Mouse (Mus musculus) midbrain, embryonic 11.5 days (tissue): ENCODE measurements around the gene Cdc34b. TPM values are rescaled to one million over a fixed set of nuclear protein-coding genes. Genes with fewer than 3 reads are reported as not detected.
"Not testable (repeated sequence)": the region's sequence is repeated elsewhere in the genome, so short reads cannot be mapped to it uniquely, and the experiment has no call there.

Source experiments
- ATAC-seq: fragments of 200-750 bp; cut with Nextera tagmentation; 2 replicates; pipeline ENCODE4 v1.8.0; 2017; ENCODE audit warnings: moderate TSS enrichment, moderate library complexity; ENCODE audit not compliant: low FRiP score
- DNase-seq: peaks from one replicate; pipeline ENCODE4 v3.0.0; 2015; ENCODE audit warnings: low spot score; ENCODE audit errors: missing footprints
- H3K27ac ChIP-seq: fragments of 300-500 bp; sonication (generic); 2 replicates; pipeline ENCODE4 v1.5.1; 2014; ENCODE audit warnings: low read depth, low read length
- H3K27me3 ChIP-seq: fragments of 300-500 bp; sonication (generic); 2 replicates; pipeline ENCODE4 v1.6.1; 2014; ENCODE audit warnings: mild to moderate bottlenecking, low read length, moderate library complexity, mixed read lengths; ENCODE audit not compliant: control insufficient read depth, insufficient read depth
- H3K36me3 ChIP-seq: fragments of 300-500 bp; sonication (generic); 2 replicates; pipeline ENCODE4 v1.6.1; 2014; ENCODE audit warnings: mild to moderate bottlenecking, low read length, moderate library complexity, mixed read lengths; ENCODE audit not compliant: control insufficient read depth, insufficient read depth
- H3K4me1 ChIP-seq: fragments of 300-500 bp; sonication (generic); 2 replicates; pipeline ENCODE4 v1.6.1; 2014; ENCODE audit warnings: low read length; ENCODE audit not compliant: control insufficient read depth, insufficient read depth
- H3K4me2 ChIP-seq: fragments of 300-500 bp; sonication (generic); 2 replicates; pipeline ENCODE4 v1.6.1; 2014; ENCODE audit warnings: mild to moderate bottlenecking, moderate library complexity
- H3K4me3 ChIP-seq: fragments of 300-500 bp; sonication (generic); 2 replicates; pipeline ENCODE4 v1.5.1; 2014; ENCODE audit warnings: low read depth, low read length
- H3K9ac ChIP-seq: fragments of 300-500 bp; sonication (generic); 2 replicates; pipeline ENCODE4 v1.6.1; 2014; ENCODE audit warnings: low read length
- H3K9me3 ChIP-seq: fragments of 300-500 bp; sonication (generic); 2 replicates; pipeline ENCODE4 v1.6.1; 2016; ENCODE audit warnings: low read length; ENCODE audit not compliant: control insufficient read depth
- WGBS: fragments of 180-500 bp; shearing (Covaris S2); extraction: QIAGEN DNeasy Blood & Tissue Kit; methylation state at CpG from one replicate; pipeline ENCODE4 v1.1.7; 2014; 5-methylcytosine and 5-hydroxymethylcytosine counted together
- polyA plus RNA-seq: library from polyadenylated mRNA; unstranded; fragments of >200 nt; fragmentation: Nextera tagmentation; extraction: Ambion mirVana; gene quantifications from 2 replicates; pipeline ENCODE4 v1.2.1, GENCODE M21; 2014

The Cdc34b gene
- polyA plus RNA-seq, result 0.22 TPM in 1 of 2 replicates, not detected in the other

DNA sequence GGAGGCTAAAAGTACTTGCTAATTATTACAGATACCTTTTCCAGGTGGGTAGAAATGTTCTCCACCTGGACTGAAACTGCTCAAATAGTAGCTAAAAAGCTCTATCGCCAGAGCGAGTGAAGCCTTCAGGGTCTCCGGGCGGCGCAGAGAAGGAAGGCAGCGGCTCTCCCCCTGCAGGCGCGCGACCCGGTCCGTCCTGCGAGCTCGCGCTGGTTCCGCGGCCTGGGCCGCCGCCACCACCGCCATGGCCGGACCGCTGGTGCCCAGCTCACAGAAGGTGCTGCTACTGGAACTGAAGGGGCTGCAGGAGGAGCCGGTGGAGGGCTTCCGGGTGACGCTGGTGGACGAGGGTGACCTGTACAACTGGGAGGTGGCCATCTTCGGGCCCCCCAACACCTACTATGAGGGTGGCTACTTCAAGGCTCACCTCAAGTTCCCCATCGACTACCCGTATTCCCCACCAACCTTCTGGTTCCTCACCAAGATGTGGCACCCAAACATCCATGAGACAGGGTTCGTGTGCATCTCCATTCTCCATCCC, at the start of gene Cdc34b:
Gene Cdc34b (plus strand): TSS at position 51 of the 541 bp plus-strand sequence.
- WGBS, result 82% methylated on average over 29 of the region's 29 CpGs
- DNase-seq (no peak), ATAC-seq (no peak)
- H3K36me3 ChIP-seq, result no peaks in the 10 kb centered on the region
- no peak within 1 kb of the TSS for H3K4me2 ChIP-seq
- H3K4me1 ChIP-seq, result no peaks in the 10 kb centered on the region
- H3K27ac ChIP-seq, result no peak within 1 kb of the TSS
- H3K27me3 ChIP-seq, result no peaks in the 10 kb centered on the region
- no peak within 1 kb of the TSS for H3K4me3 ChIP-seq
- H3K9me3 ChIP-seq, result no peaks in the 10 kb centered on the region
- H3K9ac ChIP-seq, result no peak within 1 kb of the TSS

DNA sequence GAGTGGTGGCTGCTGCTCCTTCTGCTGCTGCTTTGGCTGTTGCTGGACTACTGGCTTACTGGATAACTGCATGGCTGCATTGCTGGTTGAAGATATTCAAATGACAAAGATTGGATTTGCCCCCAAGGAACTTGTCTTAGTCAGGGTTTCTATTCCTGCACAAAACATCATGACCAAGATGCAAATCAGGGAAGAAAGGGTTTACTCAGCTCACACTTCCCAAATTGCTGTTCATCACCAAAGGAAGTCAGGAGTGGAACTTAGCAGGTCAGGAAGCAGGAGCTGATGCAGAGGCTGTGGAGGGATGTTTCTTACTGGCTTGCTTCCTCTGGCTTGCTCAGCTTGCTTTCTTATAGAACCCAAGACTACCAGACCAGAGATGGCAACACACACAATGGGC, 49.1 kb upstream of the Cdc34b start:
- ATAC-seq, H3K4me2 ChIP-seq, H3K4me1 ChIP-seq, DNase-seq, H3K4me3 ChIP-seq, H3K27me3 ChIP-seq, H3K9me3 ChIP-seq, H3K9ac ChIP-seq, H3K27ac ChIP-seq, H3K36me3 ChIP-seq: not testable (repeated sequence)

DNA sequence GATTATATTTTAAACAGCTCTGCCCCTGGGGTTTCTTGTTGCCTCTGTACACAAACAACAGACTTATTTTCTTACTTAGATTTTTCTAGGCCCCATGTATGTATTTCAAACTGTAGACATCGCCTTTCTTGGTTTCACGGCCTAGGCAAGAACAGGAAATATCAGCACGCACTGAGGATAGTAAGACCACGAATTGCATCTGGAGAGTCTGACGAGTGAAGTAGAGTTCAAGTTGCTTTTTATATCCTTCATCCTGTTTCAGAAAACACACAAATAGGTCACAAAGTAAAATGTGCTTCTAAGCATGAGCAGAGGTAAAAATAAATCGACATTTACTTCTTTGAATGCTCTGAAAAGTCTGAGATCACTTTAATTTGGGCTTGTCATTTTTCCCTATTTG, 46.1 kb upstream of the Cdc34b start:
- no peaks in the 10 kb centered on the region for H3K36me3 ChIP-seq
- H3K4me3 ChIP-seq, result no peak overlapping the region
- 89% methylated on average over 6 of the region's 6 CpGs for WGBS
- H3K9ac ChIP-seq, result no peak overlapping the region
- H3K27ac ChIP-seq, result no peak overlapping the region
- H3K9me3 ChIP-seq, result no peaks in the 10 kb centered on the region
- ATAC-seq (no peak), DNase-seq (no peak)
- H3K4me1 ChIP-seq, result no peaks in the 10 kb centered on the region
- H3K4me2 ChIP-seq, result no peak overlapping the region
- no peaks in the 10 kb centered on the region for H3K27me3 ChIP-seq

DNA sequence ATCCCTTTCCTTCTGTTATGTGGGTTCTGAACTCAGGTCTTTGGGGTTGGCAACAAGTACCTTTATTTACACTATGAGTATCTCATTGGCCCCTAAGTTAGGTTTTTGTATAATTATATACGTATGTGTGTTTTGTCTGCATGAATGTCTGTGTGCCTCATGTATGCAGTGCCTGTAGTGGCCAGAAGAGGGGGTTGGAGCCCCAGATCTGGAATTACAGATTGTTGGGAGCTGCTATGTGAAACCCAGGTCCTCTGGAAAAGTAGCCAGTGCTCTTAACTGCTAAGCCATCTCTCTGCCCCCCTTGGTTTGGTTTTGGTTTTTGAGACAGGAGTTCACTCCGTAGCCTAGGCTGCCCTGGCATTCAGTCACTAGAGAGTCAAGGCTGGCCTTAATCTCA, 44.4 kb upstream of the Cdc34b start:
- H3K4me2 ChIP-seq, result no peak overlapping the region
- no peak overlapping the region for H3K27ac ChIP-seq
- ATAC-seq (no peak), DNase-seq (peak; percentile 75)
- H3K4me3 ChIP-seq, result no peak overlapping the region
- H3K4me1 ChIP-seq, result no peaks in the 10 kb centered on the region
- H3K9me3 ChIP-seq, result no peaks in the 10 kb centered on the region
- 91% methylated on average over 2 of the region's 2 CpGs for WGBS
- no peaks in the 10 kb centered on the region for H3K27me3 ChIP-seq
- no peaks in the 10 kb centered on the region for H3K36me3 ChIP-seq
- H3K9ac ChIP-seq, result no peak overlapping the region

DNA sequence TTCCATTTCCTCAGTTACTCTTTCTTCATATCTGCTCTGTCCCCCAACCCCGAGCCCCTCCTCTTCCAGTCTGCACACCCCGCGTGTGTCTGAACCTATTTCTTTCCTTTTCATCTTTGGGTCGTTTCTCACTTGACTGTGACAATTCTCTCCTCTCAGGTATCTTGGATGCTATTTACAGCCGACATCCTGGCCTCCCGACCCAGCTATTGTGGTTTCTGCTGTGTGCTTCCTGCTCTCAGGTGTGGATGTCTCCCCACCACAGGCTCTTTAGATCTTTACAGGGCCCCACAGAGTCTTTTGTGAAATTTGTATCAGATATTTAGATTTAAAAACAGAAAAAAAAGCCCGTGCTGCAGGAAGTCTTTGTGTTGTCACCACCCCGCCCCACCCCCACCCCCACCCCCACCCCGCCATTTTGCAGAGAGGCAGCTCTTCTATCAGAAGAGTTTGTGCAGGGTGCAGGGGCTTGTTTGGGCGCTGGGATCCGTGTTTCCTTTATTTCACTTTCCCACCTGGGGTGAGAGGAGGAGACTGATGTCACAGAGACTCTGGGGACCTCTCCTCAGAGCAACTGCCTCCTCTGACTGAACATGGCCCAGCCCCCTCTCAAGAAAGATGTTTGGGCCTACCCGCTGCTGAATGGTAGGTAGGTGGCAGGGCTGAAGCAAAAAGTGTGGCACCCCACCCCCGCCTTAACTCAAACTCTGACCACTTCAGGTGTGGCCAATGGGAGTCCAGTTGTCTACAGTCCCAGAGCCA, 43.7 kb upstream of the Cdc34b start:
- ATAC-seq (no peak), DNase-seq (peak; percentile 69)
- no peak overlapping the region for H3K4me3 ChIP-seq
- H3K9me3 ChIP-seq, result no peaks in the 10 kb centered on the region
- H3K27ac ChIP-seq, result no peak overlapping the region
- H3K4me2 ChIP-seq, result no peak overlapping the region
- WGBS, result 54% methylated on average over 13 of the region's 13 CpGs
- H3K36me3 ChIP-seq, result no peaks in the 10 kb centered on the region
- no peak overlapping the region for H3K9ac ChIP-seq
- H3K4me1 ChIP-seq, result no peaks in the 10 kb centered on the region
- no peaks in the 10 kb centered on the region for H3K27me3 ChIP-seq

DNA sequence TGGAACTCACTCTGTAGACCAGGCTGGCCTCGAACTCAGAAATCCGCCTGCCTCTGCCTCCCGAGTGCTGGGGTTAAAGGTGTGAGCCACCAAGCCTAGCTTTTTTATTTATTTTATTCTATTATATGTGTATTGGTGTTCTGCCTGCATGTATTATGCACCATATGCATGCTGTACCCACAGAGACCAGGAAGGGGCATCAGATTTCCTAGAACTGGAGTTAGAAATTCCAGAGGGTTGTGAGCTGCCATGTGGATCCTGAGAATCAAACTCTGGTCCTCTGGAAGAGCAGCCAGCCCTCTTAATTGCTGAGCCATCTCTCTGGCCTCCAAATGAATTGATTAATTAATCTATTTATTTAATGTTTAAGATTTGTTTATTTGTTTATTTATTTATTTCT, 42.2 kb upstream of the Cdc34b start:
- Histone ChIP-seq H3K4me1 (no peaks in the 10 kb centered on the region), H3K4me3 (no peak overlapping the region), H3K27me3 (no peaks in the 10 kb centered on the region), H3K4me2 (no peak overlapping the region), H3K9ac (no peak overlapping the region), H3K36me3 (no peaks in the 10 kb centered on the region), H3K9me3 (no peaks in the 10 kb centered on the region), H3K27ac (no peak overlapping the region)
- 90% methylated on average over 3 of the region's 3 CpGs for WGBS
- ATAC-seq (no peak), DNase-seq (peak; percentile 17)

DNA sequence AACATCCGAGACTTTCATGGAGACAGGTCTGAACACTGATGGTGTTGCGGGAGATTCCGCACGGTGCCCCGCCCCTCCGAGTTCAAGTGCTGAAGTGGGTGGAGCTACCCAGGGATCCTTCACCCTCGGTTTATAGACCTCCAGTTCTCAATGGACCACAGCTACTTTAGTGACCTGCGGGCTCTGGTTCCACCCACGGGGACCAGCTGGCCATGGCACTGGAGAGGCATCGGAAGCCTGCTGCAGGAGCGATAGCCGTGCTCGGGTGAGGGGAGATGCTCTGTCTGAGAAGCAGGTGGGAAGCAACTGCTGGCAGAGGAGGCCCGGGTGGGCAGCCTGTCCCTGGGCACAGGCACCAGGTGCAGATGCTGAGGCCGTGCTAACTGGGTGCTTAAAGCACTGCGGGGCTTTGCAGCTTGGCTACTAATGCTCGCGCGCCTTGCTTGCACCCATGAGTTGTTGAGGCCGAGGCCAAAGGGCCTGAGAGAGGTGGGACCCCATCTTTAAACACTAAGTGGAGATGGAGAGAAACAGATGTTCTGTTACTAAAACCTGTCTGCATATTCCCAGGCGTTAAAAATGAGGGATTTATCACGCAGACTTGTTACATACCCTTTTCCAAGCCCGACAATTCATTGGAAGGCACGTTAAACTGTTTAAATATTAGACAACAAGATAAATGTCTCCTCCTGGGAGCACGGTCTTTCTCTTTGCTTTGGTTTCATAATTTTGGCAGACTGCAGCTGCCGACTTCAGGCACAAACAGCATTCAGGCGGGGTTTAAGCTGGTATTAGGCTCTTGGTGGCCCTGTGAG, 40.0 kb upstream of the Cdc34b start:
- H3K27ac ChIP-seq, result no peak overlapping the region

DNA sequence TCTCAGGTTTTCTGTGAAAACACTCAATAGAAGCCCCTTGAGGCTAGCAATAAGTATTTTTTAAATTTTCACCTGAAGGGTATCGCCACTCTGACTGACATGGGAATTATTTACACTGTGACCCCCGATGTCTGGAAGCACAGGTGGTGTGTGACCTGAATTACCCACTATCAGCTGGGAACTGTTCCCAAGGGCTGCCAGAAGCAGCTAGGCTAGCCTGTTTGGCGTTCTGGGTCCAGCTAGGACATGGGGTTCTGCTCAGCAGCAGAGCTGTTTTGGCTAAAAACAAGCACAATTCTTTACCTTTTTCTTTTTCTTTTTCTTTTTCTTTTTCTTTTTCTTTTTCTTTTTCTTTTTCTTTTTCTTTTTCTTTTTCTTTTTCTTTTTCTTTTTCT, 39.4 kb upstream of the Cdc34b start:
- DNase-seq (peak; percentile 69), ATAC-seq (no peak)
- H3K36me3 ChIP-seq, result no peaks in the 10 kb centered on the region
- no peak overlapping the region for H3K9ac ChIP-seq
- no peaks in the 10 kb centered on the region for H3K4me1 ChIP-seq
- no peaks in the 10 kb centered on the region for H3K9me3 ChIP-seq
- no peak overlapping the region for H3K4me2 ChIP-seq
- no peaks in the 10 kb centered on the region for H3K27me3 ChIP-seq
- no peak overlapping the region for H3K27ac ChIP-seq
- 72% methylated on average over 3 of the region's 3 CpGs for WGBS
- H3K4me3 ChIP-seq, result no peak overlapping the region

More for the DNA sequence above, 40.0 kb upstream of the Cdc34b start:
- ATAC-seq (no peak), DNase-seq (peak; percentile 45)
- no peak overlapping the region for H3K4me2 ChIP-seq
- no peak overlapping the region for H3K9ac ChIP-seq
- no peak overlapping the region for H3K4me3 ChIP-seq
- H3K9me3 ChIP-seq, result no peaks in the 10 kb centered on the region
- H3K27me3 ChIP-seq, result no peaks in the 10 kb centered on the region
- 68% methylated on average over 27 of the region's 27 CpGs for WGBS
- no peaks in the 10 kb centered on the region for H3K36me3 ChIP-seq
- H3K4me1 ChIP-seq, result no peaks in the 10 kb centered on the region

DNA sequence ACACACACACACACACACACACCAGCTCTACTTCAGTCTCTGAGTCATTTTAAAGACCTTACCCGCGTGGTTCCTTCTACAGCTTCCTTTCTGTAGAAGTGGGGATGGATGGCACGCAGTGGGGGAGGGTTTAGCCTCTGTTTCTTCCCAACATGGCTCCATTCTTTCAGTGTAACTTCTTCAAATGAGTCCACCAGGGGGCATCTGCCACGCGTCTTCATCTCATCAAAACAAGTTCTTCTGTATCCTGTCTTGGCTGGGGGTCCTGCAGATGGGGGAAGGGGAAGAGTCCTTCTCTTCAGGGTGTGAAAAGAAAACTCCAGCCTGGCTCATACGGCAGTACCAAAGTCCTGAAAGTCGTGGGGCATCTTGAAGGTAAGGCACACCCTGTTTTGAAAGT, 37.6 kb upstream of the Cdc34b start:
- Histone ChIP-seq H3K27ac (no peak overlapping the region), H3K36me3 (no peaks in the 10 kb centered on the region), H3K4me2 (no peak overlapping the region), H3K9ac (no peak overlapping the region), H3K4me3 (no peak overlapping the region), H3K9me3 (no peaks in the 10 kb centered on the region), H3K4me1 (no peaks in the 10 kb centered on the region), H3K27me3 (no peaks in the 10 kb centered on the region)
- ATAC-seq (no peak), DNase-seq (peak; percentile 53)
- 34% methylated on average over 7 of the region's 7 CpGs for WGBS
